Mouse (Mus musculus): ENCODE measurements around the gene Itga6.

DNA sequence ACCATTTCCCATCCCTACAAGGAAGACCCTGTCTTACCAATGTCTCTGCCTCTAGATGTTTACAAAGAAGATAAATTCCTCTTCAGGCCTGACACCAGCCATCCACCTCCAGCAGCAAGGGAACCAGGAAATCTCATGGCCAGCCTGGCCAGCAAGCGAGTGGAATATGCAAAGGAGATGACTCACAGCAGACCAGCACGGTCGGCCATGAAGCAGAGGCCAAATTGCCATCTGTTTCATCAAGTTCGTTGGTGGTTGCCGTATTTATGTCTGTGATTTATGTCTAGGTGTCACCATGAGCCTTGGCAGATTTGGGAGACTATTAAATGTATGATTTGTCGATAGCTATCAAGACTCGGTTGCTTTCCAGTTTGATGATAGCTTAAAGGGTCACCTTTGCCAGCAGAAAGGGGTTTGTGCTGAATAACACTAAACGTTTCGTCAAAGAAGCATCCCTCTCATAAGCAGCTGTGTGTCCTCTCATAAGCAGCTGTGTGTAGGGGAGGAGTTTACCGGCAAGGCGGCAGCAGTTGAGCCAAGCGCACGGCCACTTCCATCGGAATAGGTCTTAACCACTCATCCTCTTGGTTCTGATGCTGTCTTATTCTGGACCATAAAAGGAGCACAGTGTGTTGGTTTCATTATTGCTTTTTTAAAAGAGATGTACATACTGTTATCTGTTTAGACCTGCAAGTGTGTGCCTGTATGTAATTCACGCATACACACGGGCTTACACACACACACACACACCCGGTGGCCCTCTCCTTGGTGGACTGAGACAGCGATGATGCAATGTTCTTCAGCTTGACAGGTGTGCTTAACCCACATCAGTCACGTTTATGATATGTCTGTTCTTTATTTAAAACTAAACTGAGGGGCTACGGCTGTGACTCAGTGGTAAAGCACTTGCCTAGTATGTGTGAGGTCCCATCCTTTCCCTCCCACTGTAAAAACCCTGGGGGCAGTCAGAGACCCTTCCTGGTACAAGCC is 14.5 kb upstream of the Itga6 start:
- TF ChIP-seq CTCF (IDR thresholded peaks at IDR 0.05; ENCODE audit: extremely low read depth, insufficient read depth, insufficient read length, insufficient replicate concordance): no peak
- TF ChIP-seq POLR2A (IDR thresholded peaks at IDR 0.05; ENCODE audit: low read depth, low read length): no peak
